Mouse (Mus musculus): ENCODE measurements around the gene Dmwd. TPM values are rescaled to one million over a fixed set of nuclear protein-coding genes. Genes with fewer than 3 reads are reported as not detected.

The Dmwd gene
- total RNA-seq (2021): 100 to 1,000 TPM; 151 to 162 TPM
- long read RNA-seq, experiment 1, transcript Dmwd-202 (4 exons, 2,388 nt): minor isoform, 112 of 281 reads
- long read RNA-seq, experiment 1, transcript Dmwd-204 (4 exons, 2,080 nt): minor isoform, 5 of 281 reads
- long read RNA-seq, experiment 1, transcript Dmwd-201 (5 exons, 2,494 nt): major isoform, 132 of 281 reads
- long read RNA-seq, experiment 1, partial matches to known transcripts: 29 of 281 reads
- long read RNA-seq, experiment 1, other reads (novel, unspliced or antisense): 3 of 281 reads
- long read RNA-seq, experiment 2, transcript Dmwd-202 (4 exons, 2,388 nt): minor isoform, 111 of 314 reads
- long read RNA-seq, experiment 2, transcript Dmwd-201 (5 exons, 2,494 nt): major isoform, 154 of 314 reads
- long read RNA-seq, experiment 2, transcript Dmwd-204 (4 exons, 2,080 nt): minor isoform, 8 of 314 reads
- long read RNA-seq, experiment 2, partial matches to known transcripts: 25 of 314 reads
- long read RNA-seq, experiment 2, other reads (novel, unspliced or antisense): 16 of 314 reads

GRCm38 (mm10) chr7:19075723-19076585 lies at the start of gene Dmwd:
Gene Dmwd, plus strand, starts transcription at chr7:19076227.
- DNase-seq (ENCODE audit: low spot score in 2 of 2): peak; percentile 97 to 99
- intact Hi-C loops (cut with DNase I): no loop called here

- no peak for DNase-seq (ENCODE audit: low spot score in 2 of 2)
- intact Hi-C loops (cut with DNase I): no loop called here
Observed at GRCm38 (mm10) chr7:19028067-19028466, 48.0 kb upstream of the Dmwd start.

GRCm38 (mm10) chr7:19029084-19029653 lies 46.9 kb upstream of the Dmwd start:
- intact Hi-C loops (cut with DNase I): no loop called here
- peak in 1 of 2 experiments; percentile 51 for DNase-seq (ENCODE audit: low spot score in 2 of 2)

- intact Hi-C loops (cut with DNase I): loop anchor here (5.0 kb wide), 1 partner anchor 41 kb away; no protein-coding TSS in a partner anchor
- no peak for DNase-seq (ENCODE audit: low spot score in 2 of 2)
Observed at GRCm38 (mm10) chr7:19031641-19032040, 44.4 kb upstream of the Dmwd start.

GRCm38 (mm10) chr7:19044616-19045015 lies 31.4 kb upstream of the Dmwd start:
- DNase-seq (ENCODE audit: low spot score in 2 of 2): no peak
- intact Hi-C loops (cut with DNase I): no loop called here

GRCm38 (mm10) chr7:19046286-19047069 lies 29.5 kb upstream of the Dmwd start:
- intact Hi-C loops (cut with DNase I): no loop called here
- DNase-seq (ENCODE audit: low spot score in 2 of 2): no peak

- DNase-seq (ENCODE audit: low spot score in 2 of 2): no peak
- intact Hi-C loops (cut with DNase I): no loop called here
Observed at GRCm38 (mm10) chr7:19048006-19048527, 28.0 kb upstream of the Dmwd start.

GRCm38 (mm10) chr7:19049252-19049651 lies 26.8 kb upstream of the Dmwd start:
- intact Hi-C loops (cut with DNase I): no loop called here
- no peak for DNase-seq (ENCODE audit: low spot score in 2 of 2)

GRCm38 (mm10) chr7:19050172-19050571 lies 25.9 kb upstream of the Dmwd start:
- intact Hi-C loops (cut with DNase I): no loop called here
- DNase-seq (ENCODE audit: low spot score in 2 of 2): no peak

GRCm38 (mm10) chr7:19051161-19051560 lies 24.9 kb upstream of the Dmwd start:
- intact Hi-C loops (cut with DNase I): no loop called here
- DNase-seq (ENCODE audit: low spot score in 2 of 2): no peak

- intact Hi-C loops (cut with DNase I): no loop called here
- peak; percentile 58 to 90 for DNase-seq (ENCODE audit: low spot score in 2 of 2)
Observed at GRCm38 (mm10) chr7:19052345-19053135, 23.5 kb upstream of the Dmwd start.

GRCm38 (mm10) chr7:19053136-19053532 lies 22.9 kb upstream of the Dmwd start:
- no peak for DNase-seq (ENCODE audit: low spot score in 2 of 2)
- intact Hi-C loops (cut with DNase I): no loop called here

- peak; percentile 49 to 56 for DNase-seq (ENCODE audit: low spot score in 2 of 2)
- intact Hi-C loops (cut with DNase I): no loop called here
Observed at GRCm38 (mm10) chr7:19054047-19054776, 21.8 kb upstream of the Dmwd start, which contains the start of gene Rsph6a. Gene Rsph6a, plus strand, starts transcription at chr7:19054690.

- intact Hi-C loops (cut with DNase I): no loop called here
- no peak for DNase-seq (ENCODE audit: low spot score in 2 of 2)
Observed at GRCm38 (mm10) chr7:19054777-19055076, 21.3 kb upstream of the Dmwd start.

- intact Hi-C loops (cut with DNase I): no loop called here
Observed at GRCm38 (mm10) chr7:19055108-19055507, 20.9 kb upstream of the Dmwd start.

GRCm38 (mm10) chr7:19057405-19057804 lies 18.6 kb upstream of the Dmwd start:
- intact Hi-C loops (cut with DNase I): no loop called here
- no peak for DNase-seq (ENCODE audit: low spot score in 2 of 2)

More at GRCm38 (mm10) chr7:19055108-19055507, 20.9 kb upstream of the Dmwd start:
- DNase-seq (ENCODE audit: low spot score in 2 of 2): no peak

GRCm38 (mm10) chr7:19065896-19066295 lies 10.1 kb upstream of the Dmwd start:
- no peak for DNase-seq (ENCODE audit: low spot score in 2 of 2)
- intact Hi-C loops (cut with DNase I): no loop called here

GRCm38 (mm10) chr7:19067063-19067462 lies 9.0 kb upstream of the Dmwd start:
- no peak for DNase-seq (ENCODE audit: low spot score in 2 of 2)
- intact Hi-C loops (cut with DNase I): no loop called here

Measured in left cerebral cortex, postnatal 14 days (tissue).